Mouse (Mus musculus) MEL (cell line): ENCODE measurements at regions not wholly inside any gene's neighbourhood (a gene's known extent, or its start where the extent isn't known, plus 50 kb on each side); places are given as distances from the start of the nearest gene placed in this dataset.

Experiments
- GATA1 ChIP-seq: IDR thresholded peaks from 2 replicates; pipeline ENCODE4 v1.6.1; 2011; ENCODE audit warnings: low read depth, low read length, improper control_type of control experiment
- POLR2A ChIP-seq, 2 experiments: IDR thresholded peaks; 2 replicates each; pipeline ENCODE4 v1.6.1; 2011 to 2012; ENCODE audit warnings: low read length in 2 of 2, mild to moderate bottlenecking in 2 of 2, control low read depth in 1 of 2, improper control_type of control experiment in 1 of 2, low read depth in 1 of 2, moderate library complexity in 1 of 2; ENCODE audit not compliant: control insufficient read depth in 1 of 2, insufficient read depth in 1 of 2, poor library complexity in 1 of 2

- no peak for TF ChIP-seq GATA1
- no peak for TF ChIP-seq POLR2A (IDR thresholded peaks at IDR 0.05; ENCODE audit: control insufficient read depth in 1 of 2, insufficient read depth in 1 of 2, low read depth in 1 of 2, low read length in 2 of 2, poor library complexity in 1 of 2)
These were observed 136.4 kb downstream of the Fam43a start for GRCm38 (mm10) chr16:30735969-30736368.
